Mouse (Mus musculus): ENCODE measurements around the gene Alox12. TPM values are rescaled to one million over a fixed set of nuclear protein-coding genes. Genes with fewer than 3 reads are reported as not detected.
A peak's percentile ranks its signal among the peaks of the same experiment; 100 is the strongest.

Gene Alox12
- polyA plus RNA-seq, 1 experiment from 2014 or later: 5.5 TPM

DNA sequence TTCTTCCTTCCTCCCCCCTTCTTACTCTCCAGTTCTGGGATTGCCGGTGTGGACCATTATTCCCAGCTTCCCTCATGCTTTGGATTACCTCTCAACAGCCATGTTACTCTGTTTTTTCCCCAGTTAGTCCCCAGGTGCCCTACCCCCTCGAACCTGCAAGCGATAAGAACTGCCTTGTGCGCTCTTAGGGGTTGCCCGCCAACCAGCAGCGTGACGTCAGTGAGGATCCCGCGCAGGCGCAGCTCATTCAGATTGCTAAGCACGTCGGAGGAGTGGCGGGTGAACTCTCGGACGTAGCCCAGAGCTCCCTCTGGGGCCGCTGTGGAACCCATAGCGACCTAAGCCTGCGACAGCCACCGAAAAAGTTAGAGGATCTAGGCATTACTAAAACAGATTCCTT is 26.3 kb downstream of the Alox12 start:
- H3K9me3 ChIP-seq (replicated peaks): no peaks in the 10 kb centered on the region
- H3K36me3 ChIP-seq: no peaks in the 10 kb centered on the region
- H3K4me3 ChIP-seq (replicated peaks): peak overlapping the region; percentile 45
- H3K9ac ChIP-seq: peak overlapping the region; percentile 42; the same call in 1 of the 2 replicates
- peak overlapping the region; percentile 55 for H3K4me2 ChIP-seq
- peak; percentile 23; the same call in 1 of the 2 replicates for ATAC-seq (replicated peaks; ENCODE audit: low FRiP score)
- peaks cover 71% of the 10 kb centered on the region for H3K4me1 ChIP-seq
- peak overlapping the region; percentile 81 for H3K27ac ChIP-seq
- peaks cover 75% of the 10 kb centered on the region for H3K27me3 ChIP-seq
- WGBS: under 1% methylated on average over 19 of the region's 19 CpGs

DNA sequence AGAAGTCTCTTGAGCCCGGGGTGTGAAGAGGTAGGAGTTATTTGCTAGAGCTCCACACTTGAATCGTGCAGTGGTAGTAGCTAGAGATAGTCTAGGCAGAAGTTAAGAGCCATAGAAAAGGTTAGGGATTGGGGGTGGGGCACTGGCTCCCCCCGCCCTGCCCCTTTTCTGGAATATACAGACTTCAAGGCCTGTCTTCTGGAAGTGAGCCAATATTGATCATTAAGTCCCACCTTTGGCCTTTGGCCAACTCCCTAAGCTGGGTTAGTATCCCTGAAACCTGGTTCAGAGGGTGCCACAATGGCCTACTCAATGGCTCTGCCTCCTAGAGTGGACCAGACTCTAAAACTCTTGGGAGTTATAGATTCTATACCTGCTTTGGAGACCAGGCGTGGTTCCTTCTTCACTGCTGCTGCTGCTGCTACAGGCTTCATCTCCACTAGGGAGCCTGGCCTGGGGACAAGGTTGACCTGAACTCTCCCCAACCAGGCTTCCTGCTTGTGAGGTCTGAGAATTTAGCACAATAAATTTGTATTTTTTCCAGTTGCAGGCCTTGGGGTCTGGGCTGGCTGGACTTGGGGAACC is 27.4 kb downstream of the Alox12 start:
- peak overlapping the region; percentile 45 for H3K4me3 ChIP-seq (replicated peaks)
- H3K27ac ChIP-seq: peak overlapping the region; percentile 4; the same call in 1 of the 2 replicates
- WGBS: 85% methylated on average over 4 of the region's 4 CpGs
- no peaks in the 10 kb centered on the region for H3K36me3 ChIP-seq
- peak overlapping the region; percentile 55 for H3K4me2 ChIP-seq
- ATAC-seq (replicated peaks; ENCODE audit: low FRiP score): no peak
- peaks cover 80% of the 10 kb centered on the region for H3K27me3 ChIP-seq
- H3K9ac ChIP-seq: peak overlapping the region; percentile 42
- no peaks in the 10 kb centered on the region for H3K9me3 ChIP-seq (replicated peaks)
- H3K4me1 ChIP-seq: peaks cover 62% of the 10 kb centered on the region

GRCm38 (mm10) chr11:70227126-70227525 is 28.0 kb downstream of the Alox12 start:
- Histone ChIP-seq H3K9me3 (replicated peaks) (no peaks in the 10 kb centered on the region), H3K27ac (no peak overlapping the region), H3K9ac (0 out of 2 replicates have a peak overlapping the region, but pooled peaks have one; percentile 42), H3K36me3 (no peaks in the 10 kb centered on the region), H3K4me3 (replicated peaks) (peak overlapping the region; percentile 45), H3K4me1 (peaks cover 59% of the 10 kb centered on the region), H3K4me2 (peak overlapping the region; percentile 55), H3K27me3 (peaks cover 84% of the 10 kb centered on the region)
- WGBS: 17% methylated on average over 5 of the region's 5 CpGs
- no peak for ATAC-seq (replicated peaks; ENCODE audit: low FRiP score)

- no peak for ATAC-seq (replicated peaks; ENCODE audit: low FRiP score)
- Histone ChIP-seq H3K9ac (0 out of 2 replicates have a peak overlapping the region, but pooled peaks have one; percentile 42), H3K4me3 (replicated peaks) (peak overlapping the region; percentile 45), H3K36me3 (no peaks in the 10 kb centered on the region), H3K4me1 (peaks cover 59% of the 10 kb centered on the region), H3K4me2 (peak overlapping the region; percentile 55), H3K27me3 (peaks cover 82% of the 10 kb centered on the region), H3K9me3 (replicated peaks) (no peaks in the 10 kb centered on the region), H3K27ac (no peak overlapping the region)
- WGBS: 5% methylated on average over 18 of the region's 18 CpGs
Measured at GRCm38 (mm10) chr11:70226602-70226890, 28.6 kb downstream of the Alox12 start.

DNA sequence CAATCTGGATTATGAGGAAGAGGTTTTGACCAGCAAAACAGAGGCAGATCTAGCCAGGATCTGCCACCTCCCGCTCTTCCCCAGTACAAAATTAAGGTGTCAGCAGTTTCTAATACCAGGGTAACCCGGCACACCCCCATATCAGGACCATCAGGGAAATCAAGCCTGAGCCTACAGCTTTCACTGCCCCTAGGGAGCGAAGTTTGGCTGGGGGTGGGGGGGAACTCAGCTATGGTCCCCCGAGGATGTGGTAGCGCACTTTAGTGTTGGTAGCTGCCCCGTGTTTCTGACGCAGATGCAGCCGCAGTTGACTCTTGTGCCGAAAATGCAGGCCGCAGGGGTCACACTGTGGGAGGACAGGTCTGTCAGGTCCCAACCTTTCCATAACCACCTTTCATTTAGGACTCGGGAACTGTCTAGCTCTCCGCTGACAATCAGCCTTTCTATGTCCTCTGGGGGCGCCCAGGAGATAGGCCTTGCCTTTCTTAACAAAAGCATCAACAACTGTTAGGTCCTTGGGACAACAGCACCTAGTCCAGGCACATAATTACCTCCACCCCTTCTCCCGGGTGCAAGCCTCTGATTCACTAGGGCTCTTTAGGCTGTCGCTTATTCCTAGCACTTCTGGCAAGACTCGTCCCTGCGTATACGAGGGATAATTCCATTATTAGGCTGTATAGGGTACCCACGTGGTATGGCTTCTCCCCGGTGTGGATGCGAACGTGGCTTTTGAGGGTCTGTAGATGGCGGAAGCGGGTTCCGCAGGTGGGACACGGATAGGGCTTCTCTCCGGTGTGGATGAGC is 29.2 kb downstream of the Alox12 start:
- 19% methylated on average over 27 of the region's 27 CpGs for WGBS

DNA sequence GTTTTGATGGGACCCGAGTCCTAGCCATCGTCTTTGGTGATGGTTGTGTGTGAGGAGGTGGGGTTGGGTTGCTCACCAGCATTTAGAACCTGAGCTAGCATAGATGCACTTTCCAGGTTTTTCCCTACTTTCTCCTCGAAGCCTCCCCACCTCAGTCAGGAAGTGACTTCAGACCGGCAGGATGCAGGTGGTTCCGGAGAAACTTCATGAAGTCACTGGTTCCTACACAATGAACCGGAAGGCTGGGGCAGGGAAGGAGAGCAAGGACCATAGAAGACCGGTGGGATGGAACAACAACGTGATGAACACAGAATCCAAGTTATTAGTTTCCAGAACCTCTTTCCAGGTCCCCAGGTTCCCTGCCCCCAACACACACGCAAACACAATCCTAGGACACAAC is 31.4 kb downstream of the Alox12 start:
- H3K4me2 ChIP-seq: peak overlapping the region; percentile 55; the same call in 1 of the 2 replicates
- no peak for ATAC-seq (replicated peaks; ENCODE audit: low FRiP score)

More for the DNA sequence above, 29.2 kb downstream of the Alox12 start:
- Histone ChIP-seq H3K27ac (peak overlapping the region; percentile 51; the same call in 1 of the 2 replicates), H3K9me3 (replicated peaks) (no peaks in the 10 kb centered on the region), H3K4me3 (replicated peaks) (peak overlapping the region; percentile 45), H3K27me3 (peaks cover 80% of the 10 kb centered on the region), H3K36me3 (no peaks in the 10 kb centered on the region), H3K4me1 (peaks cover 62% of the 10 kb centered on the region), H3K4me2 (peak overlapping the region; percentile 55), H3K9ac (0 out of 2 replicates have a peak overlapping the region, but pooled peaks have one; percentile 42)
- ATAC-seq (replicated peaks; ENCODE audit: low FRiP score): no peak

DNA sequence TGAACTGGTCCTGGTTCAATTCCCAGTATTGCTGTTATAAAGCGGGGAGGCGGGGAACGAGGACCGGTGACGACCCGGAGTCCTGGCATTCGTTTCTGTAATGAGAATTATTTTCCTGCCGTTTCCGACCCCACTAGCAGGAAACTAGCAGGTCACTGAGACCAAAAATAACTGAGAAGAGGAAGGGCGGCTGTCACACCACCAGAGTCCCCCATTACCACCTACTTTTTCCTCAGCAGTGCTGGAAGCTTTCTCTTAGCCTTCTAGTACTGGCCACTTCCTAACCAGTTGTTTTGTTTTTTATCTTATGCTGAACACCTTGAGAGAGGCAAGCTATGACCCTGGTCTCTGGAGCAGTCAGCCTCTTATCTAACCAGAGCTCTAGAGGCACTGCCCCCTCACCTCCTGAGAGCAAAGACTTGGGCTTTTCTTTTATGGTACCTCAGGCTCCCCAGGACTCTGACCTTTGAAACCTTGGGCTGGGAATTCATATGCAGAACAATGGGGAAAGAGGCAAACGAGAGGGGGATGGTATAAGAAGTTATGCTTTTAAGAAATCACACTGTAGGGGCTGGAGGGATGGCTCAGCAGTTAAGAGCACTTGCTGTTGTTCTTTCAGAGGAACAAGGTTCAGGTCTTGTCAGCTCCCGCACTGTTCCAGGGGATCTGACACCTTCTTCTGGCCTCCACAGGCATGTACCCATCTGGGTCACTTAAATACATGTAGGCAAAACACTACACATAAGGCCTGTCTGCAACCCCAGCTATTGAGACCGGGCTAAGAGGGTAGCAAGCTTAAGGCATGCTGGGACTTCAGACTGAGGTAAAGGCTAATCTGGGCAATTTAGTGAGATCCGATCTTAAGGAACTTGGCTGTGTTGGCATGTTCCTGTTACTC is 33.3 kb downstream of the Alox12 start:
- 0 out of 2 replicates have a peak, but pooled peaks have one; percentile 30 for ATAC-seq (replicated peaks; ENCODE audit: low FRiP score)
- H3K36me3 ChIP-seq: peaks cover 6% of the 10 kb centered on the region; the same call in 1 of the 2 replicates

More for the DNA sequence above, 31.4 kb downstream of the Alox12 start:
- Histone ChIP-seq H3K9me3 (replicated peaks) (no peaks in the 10 kb centered on the region), H3K27me3 (peaks cover 71% of the 10 kb centered on the region), H3K27ac (peak overlapping the region; percentile 73), H3K9ac (no peak overlapping the region), H3K36me3 (no peaks in the 10 kb centered on the region), H3K4me1 (peaks cover 64% of the 10 kb centered on the region), H3K4me3 (replicated peaks) (no peak overlapping the region)
- 78% methylated on average over 9 of the region's 9 CpGs for WGBS

GRCm38 (mm10) chr11:70220731-70221602 is 34.2 kb downstream of the Alox12 start, which contains the start of gene Slc16a13:
TSS of gene Slc16a13 (minus strand) at chr11:70221064.
- peak within 1 kb of the TSS; percentile 58 for H3K4me3 ChIP-seq (replicated peaks)
- peaks cover 6% of the 10 kb centered on the region; the same call in 1 of the 2 replicates for H3K36me3 ChIP-seq
- ATAC-seq (replicated peaks; ENCODE audit: low FRiP score): peak; percentile 93
- peaks cover 46% of the 10 kb centered on the region for H3K4me1 ChIP-seq
- under 1% methylated on average over 28 of the region's 28 CpGs for WGBS
- H3K9ac ChIP-seq: peak within 1 kb of the TSS; percentile 67
- no peaks in the 10 kb centered on the region for H3K9me3 ChIP-seq (replicated peaks)
- peak within 1 kb of the TSS; percentile 89 for H3K27ac ChIP-seq
- peak within 1 kb of the TSS; percentile 93 for H3K4me2 ChIP-seq
- H3K27me3 ChIP-seq: peaks cover 64% of the 10 kb centered on the region

More for the DNA sequence above, 33.3 kb downstream of the Alox12 start:
- Histone ChIP-seq H3K9ac (peak overlapping the region; percentile 35), H3K4me3 (replicated peaks) (peak overlapping the region; percentile 58), H3K9me3 (replicated peaks) (no peaks in the 10 kb centered on the region), H3K4me2 (peak overlapping the region; percentile 93), H3K4me1 (peaks cover 55% of the 10 kb centered on the region), H3K27ac (peak overlapping the region; percentile 89), H3K27me3 (peaks cover 64% of the 10 kb centered on the region)
- WGBS: 10% methylated on average over 14 of the region's 14 CpGs

DNA sequence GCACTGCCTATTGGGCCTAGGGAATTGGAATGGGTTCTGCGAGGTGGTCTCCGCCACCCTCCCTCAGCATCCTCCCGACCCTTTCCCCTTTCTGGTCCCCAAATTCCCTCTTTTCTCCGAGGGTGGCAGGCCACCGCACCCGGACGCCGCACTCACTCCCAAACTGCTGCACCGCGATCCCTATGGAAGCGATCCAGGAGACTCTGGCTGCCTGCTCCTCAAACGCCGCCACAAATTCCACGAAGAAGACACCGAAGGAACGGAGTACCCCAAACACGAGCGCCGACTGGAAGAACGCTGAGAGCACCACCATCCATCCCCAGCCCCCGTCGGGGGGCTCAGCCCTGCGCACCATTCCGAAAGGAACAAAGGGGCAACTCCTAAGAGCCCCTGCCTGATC is 34.8 kb downstream of the Alox12 start:
- Histone ChIP-seq H3K27ac (peak overlapping the region; percentile 89), H3K9me3 (replicated peaks) (no peaks in the 10 kb centered on the region), H3K4me2 (peak overlapping the region; percentile 93), H3K4me1 (peaks cover 48% of the 10 kb centered on the region), H3K4me3 (replicated peaks) (peak overlapping the region; percentile 58), H3K27me3 (peaks cover 64% of the 10 kb centered on the region), H3K9ac (peak overlapping the region; percentile 67), H3K36me3 (peaks cover 6% of the 10 kb centered on the region; the same call in 1 of the 2 replicates)
- WGBS: 1% methylated on average over 24 of the region's 24 CpGs
- no peak for ATAC-seq (replicated peaks; ENCODE audit: low FRiP score)

DNA sequence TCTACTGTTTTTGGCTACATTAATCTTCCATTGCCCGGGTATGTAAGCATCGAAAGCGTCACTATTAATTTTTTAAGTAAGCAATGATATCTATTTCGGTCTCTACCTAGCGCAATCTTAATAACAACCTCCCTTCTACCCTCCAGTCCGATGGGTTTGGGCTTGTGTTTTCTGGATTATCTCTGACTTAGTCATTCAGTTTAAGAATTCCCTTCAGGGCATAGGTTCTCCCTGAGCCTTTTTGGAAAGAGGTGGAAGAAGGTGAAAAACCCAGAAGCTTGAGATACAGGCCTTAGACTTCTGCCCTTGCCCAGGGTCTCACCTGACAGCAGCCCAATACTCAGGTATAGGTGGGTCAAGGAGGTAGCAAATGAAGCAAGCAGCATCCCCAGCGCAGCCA is 35.3 kb downstream of the Alox12 start:
- Histone ChIP-seq H3K4me1 (peaks cover 52% of the 10 kb centered on the region), H3K36me3 (peaks cover 6% of the 10 kb centered on the region; the same call in 1 of the 2 replicates), H3K9me3 (replicated peaks) (no peaks in the 10 kb centered on the region), H3K4me2 (peak overlapping the region; percentile 93), H3K4me3 (replicated peaks) (peak overlapping the region; percentile 58), H3K9ac (peak overlapping the region; percentile 67), H3K27ac (peak overlapping the region; percentile 89), H3K27me3 (peaks cover 64% of the 10 kb centered on the region)
- ATAC-seq (replicated peaks; ENCODE audit: low FRiP score): no peak
- WGBS: 62% methylated on average over 7 of the region's 7 CpGs

All from kidney, embryonic 15.5 days (tissue).